Mouse (Mus musculus) liver (tissue): ENCODE measurements at regions not wholly inside any gene's neighbourhood (a gene's known extent, or its start where the extent isn't known, plus 50 kb on each side); places are given as distances from the start of the nearest gene placed in this dataset.

Experiments
- DNase-seq: peaks from one replicate; pipeline ENCODE4 v3.0.0-alpha.2; 2020; ENCODE audit warnings: mixed read lengths

- DNase-seq: no peak
Observed at GRCm38 (mm10) chr14:15603954-15604523, 165.3 kb upstream of the Lrrc3b start.

- no peak for DNase-seq
Observed at GRCm38 (mm10) chr14:15610166-15610565, 171.4 kb upstream of the Lrrc3b start.

DNA sequence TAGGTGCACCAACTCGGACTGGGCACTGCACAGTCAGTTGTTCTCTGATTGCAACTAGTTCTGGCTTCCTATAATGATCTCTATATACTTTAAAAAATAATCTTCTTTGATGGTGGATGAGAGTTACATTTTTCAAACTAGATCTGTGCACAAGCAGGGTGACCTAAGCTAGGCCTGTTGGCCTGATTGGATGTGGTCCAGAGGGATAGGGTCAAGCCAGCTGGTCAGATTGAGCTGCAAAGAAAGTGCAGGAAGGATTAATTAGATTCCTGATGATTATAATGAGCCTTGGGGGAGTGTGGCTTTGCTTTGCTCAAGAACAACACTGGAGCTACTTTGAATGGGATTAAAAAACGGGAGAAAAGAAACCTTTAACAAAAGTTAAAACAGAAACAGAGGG is 195.8 kb upstream of the Lrrc3b start:
- no peak for DNase-seq

DNA sequence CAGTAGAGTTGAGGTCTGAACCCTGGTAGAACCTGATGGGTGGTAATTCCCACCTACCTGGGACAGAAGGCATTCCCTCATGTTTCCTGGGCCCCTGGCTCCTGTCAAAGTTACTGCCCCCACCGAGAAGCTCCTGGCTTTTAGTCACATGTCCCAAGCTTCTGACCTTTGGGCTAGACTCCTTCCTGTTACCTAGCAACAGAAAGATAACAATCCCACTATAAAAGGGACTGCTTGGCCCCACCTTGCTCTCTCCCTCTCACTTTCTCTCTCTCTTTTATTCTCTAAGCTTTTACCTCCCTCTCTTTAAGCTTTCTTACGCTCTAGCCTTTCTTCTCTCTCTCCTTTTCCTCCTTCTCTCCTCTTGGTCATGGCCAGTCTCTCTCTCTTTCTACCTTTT is 198.9 kb upstream of the Lrrc3b start:
- no peak for DNase-seq

GRCm38 (mm10) chr14:15638869-15639268 is 200.1 kb upstream of the Lrrc3b start:
- no peak for DNase-seq

GRCm38 (mm10) chr14:15660886-15661285 is 222.1 kb upstream of the Lrrc3b start:
- DNase-seq: no peak

GRCm38 (mm10) chr14:15672292-15672691 is 233.5 kb upstream of the Lrrc3b start:
- no peak for DNase-seq

DNA sequence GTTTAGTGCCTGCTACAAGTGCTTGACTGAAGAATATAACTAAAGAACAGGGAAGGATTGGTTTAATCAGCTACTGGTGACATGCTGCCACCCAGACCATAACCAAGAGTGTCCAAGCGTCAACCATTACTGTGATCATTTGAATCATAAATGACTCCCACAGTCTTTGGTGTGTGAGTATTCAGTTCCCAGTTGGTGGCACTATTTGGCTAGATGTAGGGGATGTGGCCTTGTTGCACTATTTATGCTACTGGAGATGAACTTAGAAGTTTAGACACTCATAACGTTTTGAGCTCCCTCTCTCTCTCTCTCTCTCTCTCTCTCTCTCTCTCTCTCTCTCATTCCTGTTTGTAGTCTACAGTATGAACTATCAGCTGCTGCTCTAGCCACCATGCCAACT is 238.4 kb upstream of the Lrrc3b start:
- no peak for DNase-seq

DNA sequence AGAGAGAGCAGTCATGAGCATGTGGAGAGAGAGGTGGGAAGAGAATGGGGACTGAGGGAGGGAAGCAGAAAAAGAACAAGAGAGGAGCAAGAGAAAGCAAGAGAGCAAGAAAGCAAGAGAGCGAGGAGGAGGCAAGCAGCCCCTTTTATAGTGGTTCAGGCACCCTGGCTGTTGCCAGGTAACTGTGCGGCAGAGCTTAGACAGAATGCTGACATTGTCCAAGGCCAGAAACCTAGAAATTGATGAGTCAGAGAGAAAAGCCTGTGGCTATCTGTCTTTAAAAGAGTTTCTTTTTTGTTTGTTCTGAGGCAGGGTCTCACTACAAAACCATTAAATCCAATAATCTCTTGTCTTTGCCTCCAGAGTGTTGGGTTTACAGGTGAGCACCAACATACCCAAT is 240.7 kb upstream of the Lrrc3b start:
- no peak for DNase-seq

GRCm38 (mm10) chr14:15698001-15698400 is 259.2 kb upstream of the Lrrc3b start:
- no peak for DNase-seq

DNA sequence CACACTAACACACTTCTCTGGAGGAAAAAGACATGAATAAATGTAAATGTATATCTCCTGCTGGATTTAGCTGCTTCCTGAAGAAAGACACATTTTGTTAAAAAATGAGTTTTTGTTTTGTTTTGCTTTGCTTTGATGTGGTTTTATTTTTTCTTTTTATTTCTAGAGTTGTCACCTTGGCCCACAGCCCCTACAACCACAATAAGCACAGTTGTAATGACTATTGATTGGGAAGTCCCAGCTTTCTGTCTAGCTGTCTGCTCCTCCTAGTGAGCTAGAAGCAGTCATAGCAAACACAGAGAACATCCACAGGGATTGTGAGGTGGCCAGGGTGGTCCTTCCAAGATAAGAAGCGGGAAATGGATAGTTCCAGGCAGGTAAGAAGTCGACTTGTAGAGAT is 259.8 kb upstream of the Lrrc3b start:
- DNase-seq: no peak

GRCm38 (mm10) chr14:15722135-15722534 is 283.3 kb upstream of the Lrrc3b start:
- DNase-seq: no peak

DNA sequence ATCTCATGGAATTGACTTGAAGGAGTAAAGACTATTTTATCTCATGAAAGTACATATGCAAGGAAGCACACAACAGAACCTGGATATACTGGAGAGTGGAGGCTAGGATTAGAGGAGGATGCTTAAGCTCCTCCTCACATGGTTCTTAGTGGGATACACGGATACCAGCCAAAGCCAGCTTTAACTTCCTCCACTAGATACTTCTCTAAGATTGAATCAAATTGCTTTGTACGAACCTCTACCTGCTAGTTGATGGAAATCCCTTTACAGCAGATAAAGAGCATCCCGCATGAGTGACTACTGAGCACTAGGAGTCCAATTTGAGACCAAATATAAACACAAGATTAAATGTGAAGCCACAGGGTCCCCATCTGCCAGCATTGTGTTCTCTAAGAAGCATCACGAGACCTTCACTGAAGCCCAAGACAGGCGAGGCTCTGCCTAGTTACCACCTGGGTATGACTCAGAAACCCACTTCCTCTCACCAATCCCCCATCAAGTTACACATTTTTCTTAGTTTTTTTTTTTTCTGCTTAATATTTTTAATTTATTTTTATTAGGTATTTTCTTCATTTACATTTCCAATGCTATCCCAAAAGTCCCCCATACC is 307.9 kb upstream of the Lrrc3b start:
- DNase-seq: no peak

GRCm38 (mm10) chr14:15769846-15770448 is 331.2 kb upstream of the Lrrc3b start:
- DNase-seq: no peak

DNA sequence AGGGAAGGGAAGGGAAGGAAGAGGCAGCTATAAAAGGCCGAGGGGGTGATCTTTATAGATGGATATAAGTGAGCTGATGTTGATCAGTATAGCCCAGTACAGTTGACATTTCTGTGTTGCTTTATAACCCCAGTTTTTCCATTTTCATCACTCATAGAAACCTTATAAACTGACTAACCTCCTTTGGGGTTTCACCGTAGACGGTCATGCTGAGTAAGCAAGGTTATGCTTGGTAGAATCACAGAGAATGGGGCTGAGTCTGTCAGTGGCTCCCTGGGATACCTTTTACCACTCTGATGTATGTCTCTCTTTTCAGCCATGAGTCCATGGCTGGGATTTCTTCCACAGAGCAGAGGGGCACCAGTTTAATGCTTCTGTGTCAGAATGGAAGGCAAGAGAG is 345.9 kb upstream of the Lrrc3b start:
- no peak for DNase-seq

DNA sequence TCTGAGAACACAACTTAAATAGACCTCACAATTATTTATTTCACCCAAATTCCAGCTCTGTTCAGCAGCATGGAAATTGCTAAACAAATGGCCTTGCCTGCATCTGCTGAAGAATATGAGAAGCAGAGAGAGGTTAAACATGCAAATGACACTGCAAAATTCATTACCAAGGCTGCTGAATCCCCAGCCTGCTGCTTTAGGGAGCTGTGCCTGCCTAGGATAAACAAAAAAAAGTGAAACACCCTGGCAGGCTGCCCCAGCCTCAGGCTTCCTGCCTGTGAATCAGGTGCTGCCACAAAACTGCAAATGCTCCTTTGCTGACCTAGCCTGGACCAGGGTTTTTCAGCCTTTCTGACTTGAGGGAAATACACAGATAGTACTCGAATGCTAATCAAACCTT is 346.4 kb upstream of the Lrrc3b start:
- no peak for DNase-seq

GRCm38 (mm10) chr14:15795698-15796097 is 356.9 kb upstream of the Lrrc3b start:
- no peak for DNase-seq

DNA sequence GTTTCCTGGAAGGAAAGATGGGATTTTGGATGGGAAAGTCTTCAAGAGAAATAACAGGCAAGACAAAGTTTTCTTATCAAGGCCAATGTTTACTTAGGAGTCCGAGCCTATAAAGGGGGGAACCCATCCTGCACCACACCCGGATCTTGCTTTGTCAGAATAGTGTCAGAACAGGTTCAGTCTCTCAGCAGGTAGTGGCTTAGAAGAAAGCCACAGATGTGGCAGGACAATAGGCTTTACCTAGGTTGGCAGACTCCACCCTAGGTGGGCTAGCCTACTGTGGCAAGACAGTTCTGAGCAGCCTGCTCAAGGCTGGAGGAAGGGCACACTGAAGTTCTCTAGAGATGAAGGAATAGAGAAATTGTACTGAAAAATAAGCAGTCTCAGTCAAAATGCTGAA is 358.2 kb upstream of the Lrrc3b start:
- no peak for DNase-seq

GRCm38 (mm10) chr14:15801477-15802099 is 362.8 kb upstream of the Lrrc3b start:
- no peak for DNase-seq

GRCm38 (mm10) chr14:15809083-15809482 is 370.3 kb upstream of the Lrrc3b start:
- DNase-seq: no peak

DNA sequence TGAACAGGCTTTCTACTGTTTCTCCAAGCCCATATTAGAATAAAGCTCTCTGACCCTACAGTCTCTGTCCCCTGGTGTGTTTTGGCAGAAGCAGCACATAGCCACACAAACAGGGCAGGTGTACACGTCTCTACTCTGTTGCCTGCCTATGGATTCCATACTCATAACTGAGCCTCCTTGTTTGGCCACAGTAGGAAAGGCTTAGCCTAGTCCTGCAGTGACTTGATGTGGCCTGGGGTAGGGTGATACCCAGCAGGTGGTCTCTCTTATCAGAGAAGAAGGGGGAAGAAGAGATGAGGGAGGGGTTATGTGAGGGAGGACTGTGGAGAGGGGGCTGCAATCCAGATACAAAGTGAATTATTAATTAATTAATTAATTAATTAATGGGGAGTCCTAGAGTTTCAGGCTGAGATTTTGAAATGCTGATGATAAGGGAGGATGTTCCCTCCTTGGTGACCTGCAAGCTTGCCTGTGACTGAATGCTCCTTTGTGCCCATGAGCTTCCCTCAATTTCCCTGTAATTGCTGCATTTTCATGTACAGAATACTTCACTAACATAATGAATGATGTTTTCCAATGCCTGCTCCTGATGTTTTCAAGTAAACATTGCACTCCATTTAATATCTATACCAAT is 402.7 kb upstream of the Lrrc3b start:
- DNase-seq: no peak

GRCm38 (mm10) chr14:15842024-15842599 is 403.3 kb upstream of the Lrrc3b start:
- no peak for DNase-seq

DNA sequence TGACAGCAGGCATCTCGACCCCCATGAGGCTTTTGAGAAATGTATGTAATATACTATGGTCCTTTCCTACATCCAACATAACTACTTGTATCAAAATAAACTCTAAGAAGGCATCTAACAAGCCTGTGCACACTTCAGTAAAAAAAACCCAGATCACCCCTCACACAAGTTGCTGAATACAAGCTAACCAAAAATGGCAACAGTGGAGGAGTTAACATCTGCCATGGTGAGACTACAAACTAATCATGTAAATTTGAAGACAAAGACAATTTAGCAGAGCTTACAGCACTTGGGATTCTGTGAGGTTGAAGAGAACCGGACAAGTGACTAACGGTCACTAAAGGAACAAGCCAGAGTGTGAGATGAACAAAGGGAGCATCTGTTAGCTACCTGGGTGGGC is 380.6 kb upstream of the Ngly1 start:
- DNase-seq: no peak
